Mouse (Mus musculus) T-helper 2 cell (primary cell): ENCODE data around the gene Dcun1d2.

Experiments
- in situ Hi-C: fragments of 300-600 bp; cut with MboI, MseI; formaldehyde crosslinking; loops from one replicate; pipeline ENCODE4 v1.15.1; 2025; ENCODE audit warnings: high pct_unique_total_duplicates

The Dcun1d2 gene

GRCm38 (mm10) chr8:13208627-13209355, 79.1 kb downstream of the Dcun1d2 start:
- in situ Hi-C loops = loop anchor here (5.0 to 10.0 kb wide), 2 partner anchors 106 to 466 kb away; partner anchors contain the start of gene Rasa3

- in situ Hi-C loops = loop anchor here (5.0 to 10.0 kb wide), 2 partner anchors 104 to 469 kb away; partner anchors contain the start of gene Rasa3
Measured at GRCm38 (mm10) chr8:13206290-13206689, 81.6 kb downstream of the Dcun1d2 start.
